Mouse (Mus musculus): ENCODE results near the gene Pax2.

DNA sequence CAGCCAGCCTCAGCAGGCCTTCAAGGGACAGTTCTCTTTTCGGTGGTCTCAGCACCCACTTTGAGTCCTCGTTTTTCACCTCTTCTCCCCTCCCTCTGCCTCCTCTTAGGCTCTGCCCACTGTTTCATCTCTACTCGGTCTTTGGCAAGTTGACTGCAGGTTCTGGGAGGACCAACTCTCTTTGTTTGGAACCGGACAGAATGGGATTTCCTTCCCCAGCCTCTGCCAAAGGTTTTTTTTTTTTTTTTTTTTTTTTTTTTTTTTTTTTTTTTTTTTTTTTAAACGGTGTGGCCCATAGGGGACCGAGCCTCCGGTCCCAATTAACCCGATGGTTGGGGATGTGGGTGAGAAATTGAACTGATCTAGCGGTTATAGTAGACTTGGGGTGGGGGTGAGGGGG, 4.8 kb upstream of the Pax2 start:
- TF ChIP-seq GATA1 (IDR thresholded peaks at IDR 0.05; ENCODE audit: borderline replicate concordance, low read length) (no peak), FLI1 (IDR thresholded peaks at IDR 0.05; ENCODE audit: low read length) (no peak)

Data from megakaryocyte, embryonic 14.5 days (primary cell).